Mouse (Mus musculus) ES-Bruce4 (cell line): ENCODE measurements around the gene Hecw2. TPM values are rescaled to one million over a fixed set of nuclear protein-coding genes. Genes with fewer than 3 reads are reported as not detected.

ENCODE experiments used
- H3K27ac ChIP-seq: 2 replicates; pipeline ENCODE4 v1.5.1; 2012; ENCODE audit warnings: low read length, inconsistent platforms; ENCODE audit not compliant: insufficient read depth
- H3K27me3 ChIP-seq: 2 replicates; pipeline ENCODE4 v1.6.1; 2012; ENCODE audit warnings: mild to moderate bottlenecking, low read length, inconsistent platforms; ENCODE audit not compliant: control insufficient read depth, poor library complexity, insufficient read depth, severe bottlenecking
- H3K36me3 ChIP-seq: 2 replicates; pipeline ENCODE4 v1.6.1; 2012; ENCODE audit warnings: inconsistent platforms, mild to moderate bottlenecking, low read length, moderate library complexity; ENCODE audit not compliant: control insufficient read depth, poor library complexity, insufficient read depth, severe bottlenecking
- H3K4me1 ChIP-seq: one replicate; pipeline ENCODE4 v1.8.1; 2011; ENCODE audit warnings: low read length; ENCODE audit not compliant: control insufficient read depth, insufficient read depth
- H3K4me3 ChIP-seq: 2 replicates; pipeline ENCODE4 v1.5.1; 2011; ENCODE audit warnings: low read depth, mild to moderate bottlenecking, low read length
- H3K9ac ChIP-seq: 2 replicates; pipeline ENCODE4 v1.6.1; 2012; ENCODE audit warnings: low read depth, mild to moderate bottlenecking, inconsistent platforms; ENCODE audit not compliant: poor library complexity, severe bottlenecking
- H3K9me3 ChIP-seq: replicated peaks from 2 replicates; pipeline ENCODE4 v1.6.1; 2012; ENCODE audit warnings: mild to moderate bottlenecking, low read length, inconsistent platforms; ENCODE audit not compliant: control insufficient read depth, poor library complexity, insufficient read depth, severe bottlenecking
- CTCF ChIP-seq: IDR thresholded peaks from one replicate; pipeline ENCODE4 v1.8.1; 2011; ENCODE audit warnings: low read depth, low read length
- EP300 ChIP-seq: IDR thresholded peaks from 2 replicates; pipeline ENCODE4 v1.6.1; 2011; ENCODE audit warnings: low read depth, low read length; ENCODE audit not compliant: insufficient read depth
- POLR2A ChIP-seq: IDR thresholded peaks from one replicate; pipeline ENCODE4 v1.8.1; 2011; ENCODE audit warnings: low read length; ENCODE audit not compliant: insufficient read depth
- polyA plus RNA-seq: library from polyadenylated mRNA; stranded (reverse); fragments of >200 nt; gene quantifications from 2 replicates; pipeline ENCODE4 v1.2.4, GENCODE M21; 2011; ENCODE audit warnings: low read depth; ENCODE audit not compliant: missing spikeins, insufficient read depth, insufficient read length

Gene Hecw2
- polyA plus RNA-seq, 1 experiment: 9.5 TPM

DNA sequence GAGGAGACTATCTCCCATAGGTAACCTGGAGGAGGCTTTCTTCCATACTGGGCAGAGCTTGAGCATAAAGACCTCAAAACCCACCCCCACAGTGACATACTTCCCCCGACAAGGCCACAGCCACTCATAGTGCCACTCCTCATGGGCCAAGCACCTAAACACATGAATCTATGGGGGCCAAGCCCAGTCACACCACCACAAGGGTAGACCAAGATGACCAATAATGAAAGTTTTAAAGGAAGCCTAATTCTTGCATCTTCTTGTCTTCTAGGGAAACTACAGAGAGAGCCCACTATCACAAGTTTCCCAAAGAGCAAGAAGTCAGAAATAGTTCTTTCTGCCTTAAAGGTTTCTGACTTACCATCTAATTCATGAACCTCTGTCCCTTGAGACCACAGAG, 197.7 kb downstream of the Hecw2 start:
- H3K9ac ChIP-seq: no peak overlapping the region
- H3K36me3 ChIP-seq: no peaks in the 10 kb centered on the region
- no peaks in the 10 kb centered on the region for H3K9me3 ChIP-seq
- no peak overlapping the region for H3K27ac ChIP-seq
- H3K4me3 ChIP-seq: no peak overlapping the region
- TF ChIP-seq CTCF: no peak
- no peak for TF ChIP-seq EP300
- TF ChIP-seq POLR2A: no peak
- H3K27me3 ChIP-seq: no peaks in the 10 kb centered on the region
- H3K4me1 ChIP-seq: no peaks in the 10 kb centered on the region

DNA sequence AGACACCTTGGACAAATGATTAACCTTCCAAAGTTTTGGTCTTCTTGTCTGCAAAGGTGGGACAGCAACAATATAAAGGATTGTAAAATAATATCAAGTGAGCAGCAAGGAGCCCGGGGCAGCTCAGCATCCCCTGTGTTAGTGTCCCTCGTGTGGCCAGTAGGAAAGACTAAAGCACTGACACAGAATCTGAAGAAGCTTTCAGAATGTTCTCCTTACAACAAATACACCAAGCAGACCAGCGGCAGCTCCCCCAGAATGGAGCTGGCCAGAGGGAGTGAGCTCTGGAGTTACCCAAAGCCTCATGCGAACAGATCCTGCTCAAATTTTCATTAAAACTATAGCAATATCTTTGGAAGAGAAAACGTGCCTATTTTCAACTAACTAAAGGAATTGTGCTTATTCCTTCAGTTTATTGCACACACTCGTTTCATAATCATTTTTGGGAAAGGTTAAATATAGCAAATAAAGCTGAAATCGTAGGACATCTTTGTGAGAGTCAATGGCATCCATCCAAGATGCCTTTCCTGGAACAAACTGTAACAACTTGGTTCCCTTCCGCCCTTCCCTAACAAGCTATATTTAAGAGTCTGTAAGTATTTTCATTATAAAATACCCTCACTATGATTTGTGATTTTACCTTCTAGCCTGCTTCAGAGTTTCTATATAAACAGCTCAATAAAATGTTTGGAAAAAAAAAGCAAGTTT, 208.6 kb downstream of the Hecw2 start:
- no peaks in the 10 kb centered on the region for H3K27me3 ChIP-seq
- H3K36me3 ChIP-seq: no peaks in the 10 kb centered on the region
- H3K27ac ChIP-seq: no peak overlapping the region
- no peak overlapping the region for H3K9ac ChIP-seq
- no peak overlapping the region for H3K4me3 ChIP-seq
- no peaks in the 10 kb centered on the region for H3K9me3 ChIP-seq
- no peaks in the 10 kb centered on the region for H3K4me1 ChIP-seq
- TF ChIP-seq CTCF: no peak
- TF ChIP-seq POLR2A: no peak
- no peak for TF ChIP-seq EP300

DNA sequence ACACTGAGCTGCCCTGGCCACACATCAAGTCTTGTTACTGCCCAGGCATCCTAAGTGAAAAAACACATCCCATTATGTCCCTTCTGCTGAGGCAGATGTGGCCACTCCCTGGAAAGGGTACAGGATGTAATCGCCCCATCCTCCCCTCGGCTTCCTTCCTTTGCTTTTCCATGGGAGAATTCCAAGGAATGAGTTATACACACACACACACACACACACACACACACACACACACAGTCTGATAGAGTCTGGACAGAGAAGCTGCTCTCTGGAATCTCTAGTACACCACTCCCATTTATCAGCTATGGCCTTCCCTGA, 216.5 kb downstream of the Hecw2 start:
- Histone ChIP-seq H3K4me1 (no peaks in the 10 kb centered on the region), H3K4me3 (no peak overlapping the region), H3K9me3 (no peaks in the 10 kb centered on the region), H3K27ac (no peak overlapping the region), H3K9ac (no peak overlapping the region), H3K27me3 (no peaks in the 10 kb centered on the region), H3K36me3 (no peaks in the 10 kb centered on the region)
- TF ChIP-seq EP300: no peak
- TF ChIP-seq POLR2A: no peak
- no peak for TF ChIP-seq CTCF

DNA sequence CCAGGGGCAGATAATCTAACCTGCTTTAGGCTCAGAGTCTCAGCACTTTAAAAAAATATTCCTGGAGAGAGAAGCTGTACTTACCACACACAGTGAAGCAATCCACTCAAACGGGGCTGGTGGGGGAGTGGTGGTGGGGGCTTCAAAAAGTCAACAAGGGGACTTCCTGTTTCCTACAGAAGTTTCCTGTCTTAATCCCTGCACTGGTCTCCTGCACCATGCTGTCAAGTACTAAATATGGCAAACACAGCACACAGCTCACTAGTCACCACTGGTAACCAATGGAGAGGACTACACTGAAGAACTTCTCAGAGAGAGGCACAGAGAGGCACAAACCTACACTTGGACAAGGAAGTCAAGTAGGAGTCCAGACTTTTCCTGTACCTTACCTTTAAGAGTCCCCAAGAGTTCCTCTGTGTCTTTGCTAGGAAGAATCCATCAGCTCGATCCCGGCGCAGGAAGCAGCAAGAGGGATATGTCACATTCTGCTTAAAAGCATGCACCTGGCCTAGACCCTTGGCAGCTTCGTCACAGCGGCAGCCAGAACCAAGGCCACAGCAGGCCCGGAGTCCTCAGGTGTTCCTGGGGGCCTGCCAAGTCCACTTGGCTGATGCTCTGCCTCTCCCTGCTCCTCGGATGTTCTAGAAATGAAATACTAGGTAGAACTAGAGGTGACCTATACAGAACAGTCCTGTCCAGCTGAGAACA, 217.0 kb downstream of the Hecw2 start:
- Histone ChIP-seq H3K4me3 (no peak overlapping the region), H3K27me3 (no peaks in the 10 kb centered on the region), H3K9me3 (no peaks in the 10 kb centered on the region), H3K4me1 (no peaks in the 10 kb centered on the region), H3K27ac (no peak overlapping the region), H3K36me3 (no peaks in the 10 kb centered on the region), H3K9ac (no peak overlapping the region)
- TF ChIP-seq CTCF (no peak), POLR2A (no peak)

DNA sequence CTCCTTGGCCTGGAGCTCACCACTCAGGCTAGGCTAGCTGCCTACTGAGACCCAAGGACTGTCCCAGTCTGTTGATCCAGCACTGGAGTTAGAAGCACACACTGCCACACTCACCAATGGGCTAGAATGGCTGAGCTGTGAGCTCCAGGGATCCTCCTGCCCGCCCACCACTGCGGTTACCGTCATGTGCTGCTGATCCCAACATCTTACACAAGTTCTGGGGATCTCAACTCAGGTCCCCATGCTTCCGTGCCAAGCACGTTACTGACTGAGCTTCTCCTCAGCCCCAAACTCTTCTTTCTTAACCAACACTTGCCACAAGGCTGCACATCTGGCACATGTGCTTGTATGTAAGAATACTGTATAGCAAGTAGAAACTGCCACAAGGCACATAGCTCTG, 218.2 kb downstream of the Hecw2 start:
- no peaks in the 10 kb centered on the region for H3K4me1 ChIP-seq
- H3K27me3 ChIP-seq: no peaks in the 10 kb centered on the region
- H3K9ac ChIP-seq: no peak overlapping the region
- no peak overlapping the region for H3K27ac ChIP-seq
- TF ChIP-seq EP300: no peak
- TF ChIP-seq POLR2A: no peak
- no peak for TF ChIP-seq CTCF
- no peaks in the 10 kb centered on the region for H3K36me3 ChIP-seq
- no peak overlapping the region for H3K4me3 ChIP-seq
- H3K9me3 ChIP-seq: no peaks in the 10 kb centered on the region

DNA sequence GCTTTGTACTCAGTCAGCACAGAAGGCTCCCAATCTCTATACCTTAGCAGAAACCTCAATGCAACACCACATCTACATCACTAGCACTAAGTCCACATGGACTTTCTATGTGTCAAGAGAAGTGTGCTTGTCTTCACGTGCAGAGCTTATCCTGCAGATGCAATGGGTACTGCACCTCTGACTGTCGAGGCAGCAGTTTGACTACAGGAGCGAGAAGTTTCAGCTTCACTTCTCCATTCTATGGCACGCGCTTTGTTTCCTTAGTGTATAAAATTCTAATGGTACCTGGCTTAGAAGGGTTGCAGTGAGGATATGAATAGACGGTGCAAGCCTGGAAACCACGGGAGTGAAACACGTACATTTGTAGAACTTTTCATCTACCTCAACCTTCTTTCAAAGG, 218.9 kb downstream of the Hecw2 start:
- H3K9me3 ChIP-seq: no peaks in the 10 kb centered on the region
- H3K4me3 ChIP-seq: no peak overlapping the region
- no peaks in the 10 kb centered on the region for H3K4me1 ChIP-seq
- no peak overlapping the region for H3K27ac ChIP-seq
- TF ChIP-seq POLR2A: no peak
- TF ChIP-seq EP300: no peak
- no peak for TF ChIP-seq CTCF
- H3K27me3 ChIP-seq: no peaks in the 10 kb centered on the region
- no peak overlapping the region for H3K9ac ChIP-seq
- H3K36me3 ChIP-seq: no peaks in the 10 kb centered on the region
